Mouse (Mus musculus): Measurements from ENCODE around the gene Ncam2.

- TF ChIP-seq TAL1 (IDR thresholded peaks at IDR 0.05; ENCODE audit: low read length) = no peak
- TF ChIP-seq GATA1 (IDR thresholded peaks at IDR 0.05; ENCODE audit: low read length) = no peak
Measured at GRCm38 (mm10) chr16:81536230-81536629, 335.7 kb downstream of the Ncam2 start.
